Mouse (Mus musculus): ENCODE results near the gene Slc13a1. TPM values are rescaled to one million over a fixed set of nuclear protein-coding genes. Genes with fewer than 3 reads are reported as not detected.
"Not testable (repeated sequence)": the region's sequence is repeated elsewhere in the genome, so short reads cannot be mapped to it uniquely, and the experiment has no call there.

The Slc13a1 gene
- under 1 TPM; 0.18 to 0.46 TPM for total RNA-seq (2021)

GRCm38 (mm10) chr6:24167734-24168327 lies at the start of gene Slc13a1:
TSS of gene Slc13a1 (minus strand) at chr6:24168092.
- DNase-seq (ENCODE audit: low spot score in 2 of 2): no peak
- intact Hi-C loops (cut with DNase I): no loop called here

DNA sequence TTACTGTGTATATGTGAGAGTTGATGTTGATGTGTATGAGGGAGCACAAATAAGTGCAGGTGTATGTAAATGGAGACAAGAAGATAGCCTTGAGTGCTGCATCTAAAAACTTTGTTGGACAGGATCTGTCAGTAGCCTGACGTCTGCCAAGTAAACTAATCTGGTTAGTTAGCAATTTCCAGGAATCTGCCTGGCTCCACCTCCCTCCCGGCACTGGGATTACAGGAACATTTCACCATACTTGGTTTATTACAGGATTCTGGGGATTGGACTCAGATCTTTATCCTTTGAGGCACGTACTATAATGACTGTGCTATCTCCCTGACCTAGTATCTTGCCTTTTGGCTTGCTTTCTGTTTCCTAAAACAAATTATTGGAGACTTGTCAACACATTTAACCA lies 40.0 kb upstream of the Slc13a1 start:
- intact Hi-C loops (cut with DNase I): no loop called here
- DNase-seq (ENCODE audit: low spot score in 2 of 2): no peak

DNA sequence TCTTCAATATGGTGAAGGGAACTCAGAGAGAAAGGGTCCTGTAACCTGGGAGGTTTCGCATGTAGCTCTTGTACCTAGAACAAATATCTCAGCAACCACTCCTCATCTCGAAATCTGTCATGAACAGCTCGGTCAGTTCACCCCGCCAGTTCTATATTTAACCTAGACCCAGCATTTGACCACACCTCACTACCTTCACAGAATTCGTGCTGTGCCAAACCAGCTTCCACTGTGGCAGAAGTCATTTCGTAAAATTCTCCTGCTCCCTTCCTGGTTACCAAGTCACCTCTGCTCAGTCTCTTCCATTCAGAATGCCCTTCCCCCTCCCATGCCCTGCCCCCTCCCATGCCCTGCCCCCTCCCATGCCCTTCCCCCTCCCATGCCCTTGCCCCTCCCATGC lies 34.3 kb upstream of the Slc13a1 start:
- intact Hi-C loops (cut with DNase I): no loop called here
- DNase-seq (ENCODE audit: low spot score in 2 of 2): no peak

GRCm38 (mm10) chr6:24200644-24201484 lies 33.0 kb upstream of the Slc13a1 start:
- DNase-seq (ENCODE audit: low spot score in 2 of 2): no peak
- intact Hi-C loops (cut with DNase I): no loop called here

- DNase-seq (ENCODE audit: low spot score in 2 of 2); intact Hi-C loops (cut with DNase I): not testable (repeated sequence)
These were observed 29.8 kb upstream of the Slc13a1 start for GRCm38 (mm10) chr6:24197501-24198195.

- intact Hi-C loops (cut with DNase I); DNase-seq (ENCODE audit: low spot score in 2 of 2): not testable (repeated sequence)
These were observed 28.5 kb upstream of the Slc13a1 start for GRCm38 (mm10) chr6:24196406-24196805.

DNA sequence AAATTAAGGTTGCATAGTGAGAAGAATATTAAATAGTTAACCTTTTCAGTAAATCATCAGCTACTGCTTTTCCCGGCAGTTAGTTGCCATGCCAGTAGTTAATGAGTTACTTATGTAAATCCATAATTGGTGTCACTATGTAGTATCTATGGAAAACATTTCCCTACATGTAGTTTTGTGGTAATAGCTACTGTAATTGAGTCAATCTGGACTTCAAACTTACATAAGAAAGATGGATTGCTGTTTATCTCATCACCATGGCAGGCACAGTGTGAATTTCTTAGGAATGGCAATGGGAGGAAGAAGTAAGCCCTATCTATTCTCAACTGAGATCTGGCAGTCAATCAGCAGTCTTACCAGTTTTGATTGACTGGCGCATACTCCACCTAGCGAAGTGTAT lies 15.5 kb upstream of the Slc13a1 start:
- intact Hi-C loops (cut with DNase I): no loop called here
- no peak for DNase-seq (ENCODE audit: low spot score in 2 of 2)

DNA sequence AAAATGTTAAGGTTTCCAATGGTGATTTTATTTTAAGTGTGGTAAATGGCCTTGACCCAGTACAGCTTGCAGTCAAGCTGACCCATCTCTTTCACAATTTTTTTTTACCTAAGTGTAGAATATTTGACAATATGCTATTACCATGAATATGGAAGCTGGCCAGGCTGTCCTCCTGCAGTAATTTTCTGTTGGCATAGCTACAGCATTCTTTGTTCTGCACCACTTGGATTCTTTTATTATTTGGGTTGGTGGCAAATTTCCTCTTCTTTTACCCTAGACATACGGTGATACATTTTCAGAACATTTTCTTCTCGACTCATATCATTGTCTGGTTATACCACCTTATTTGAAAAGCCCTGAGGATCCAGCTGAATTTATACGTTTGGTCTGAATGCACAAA lies 7.5 kb upstream of the Slc13a1 start:
- DNase-seq (ENCODE audit: low spot score in 2 of 2): no peak
- intact Hi-C loops (cut with DNase I): no loop called here

DNA sequence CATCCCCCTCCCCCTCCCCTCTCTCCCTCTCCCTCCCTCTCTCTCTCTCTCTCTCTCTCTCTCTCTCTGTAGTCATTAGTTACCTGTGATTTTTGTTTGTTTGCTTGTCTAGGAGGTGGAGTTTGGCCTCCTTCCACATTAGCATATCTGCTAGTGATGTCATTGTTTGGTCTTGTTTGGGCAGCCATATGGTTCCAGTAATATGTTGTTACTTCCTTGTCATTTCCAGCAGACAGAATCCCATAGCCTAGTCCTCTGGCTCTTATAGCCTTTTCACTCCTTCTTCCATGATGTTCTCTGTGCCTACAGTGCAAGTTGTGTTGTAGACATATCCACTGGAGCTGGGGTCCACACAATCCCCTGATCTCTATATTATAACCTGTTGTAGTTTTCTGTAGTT lies 6.1 kb upstream of the Slc13a1 start:
- no peak for DNase-seq (ENCODE audit: low spot score in 2 of 2)
- intact Hi-C loops (cut with DNase I): no loop called here

GRCm38 (mm10) chr6:24172736-24173135 lies 4.8 kb upstream of the Slc13a1 start:
- intact Hi-C loops (cut with DNase I): no loop called here

DNA sequence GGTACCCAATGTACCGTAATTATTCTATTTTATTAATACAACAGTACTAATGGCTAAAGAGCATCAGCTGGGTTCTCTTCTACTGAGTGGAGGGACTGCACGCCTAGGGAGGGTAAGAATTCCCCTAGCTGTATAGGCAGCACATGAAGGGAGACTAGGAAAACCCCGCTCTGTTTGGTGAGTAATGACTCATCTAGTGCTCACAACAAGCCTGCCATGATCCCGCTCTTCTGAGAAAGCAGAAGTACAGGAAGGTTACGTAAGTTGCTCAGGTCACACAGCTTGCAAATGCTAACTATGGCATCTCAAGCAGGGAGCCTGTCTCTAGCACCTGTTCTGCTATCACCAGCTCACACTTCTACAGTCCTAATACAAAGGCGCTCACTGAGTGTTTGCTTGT lies 1.1 kb downstream of the Slc13a1 start:
- peak in 1 of 2 experiments; percentile 44 for DNase-seq (ENCODE audit: low spot score in 2 of 2)
- intact Hi-C loops (cut with DNase I): no loop called here

More at GRCm38 (mm10) chr6:24172736-24173135, 4.8 kb upstream of the Slc13a1 start:
- no peak for DNase-seq (ENCODE audit: low spot score in 2 of 2)

GRCm38 (mm10) chr6:24165249-24165648 lies 2.6 kb downstream of the Slc13a1 start:
- no peak for DNase-seq (ENCODE audit: low spot score in 2 of 2)
- intact Hi-C loops (cut with DNase I): no loop called here

DNA sequence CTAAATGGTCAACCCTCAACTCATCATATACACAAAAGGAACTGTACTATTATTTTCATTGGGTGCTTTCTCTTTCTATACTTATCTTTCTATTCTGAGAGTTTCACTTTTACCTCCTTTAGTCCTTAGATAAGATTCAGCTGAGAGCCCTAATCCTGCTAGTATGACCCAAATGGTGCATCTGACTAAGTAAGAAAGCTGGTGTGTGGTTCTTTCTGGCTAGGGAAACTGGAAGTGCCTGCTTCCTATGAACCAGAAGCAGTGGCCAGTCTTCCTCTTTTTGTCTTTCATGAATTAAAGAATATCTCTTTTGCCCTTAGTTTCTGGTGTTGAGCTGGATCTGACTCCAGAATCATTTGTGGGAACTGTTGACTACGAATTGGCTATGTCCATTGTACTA lies 8.1 kb downstream of the Slc13a1 start:
- DNase-seq (ENCODE audit: low spot score in 2 of 2): no peak
- intact Hi-C loops (cut with DNase I): no loop called here

DNA sequence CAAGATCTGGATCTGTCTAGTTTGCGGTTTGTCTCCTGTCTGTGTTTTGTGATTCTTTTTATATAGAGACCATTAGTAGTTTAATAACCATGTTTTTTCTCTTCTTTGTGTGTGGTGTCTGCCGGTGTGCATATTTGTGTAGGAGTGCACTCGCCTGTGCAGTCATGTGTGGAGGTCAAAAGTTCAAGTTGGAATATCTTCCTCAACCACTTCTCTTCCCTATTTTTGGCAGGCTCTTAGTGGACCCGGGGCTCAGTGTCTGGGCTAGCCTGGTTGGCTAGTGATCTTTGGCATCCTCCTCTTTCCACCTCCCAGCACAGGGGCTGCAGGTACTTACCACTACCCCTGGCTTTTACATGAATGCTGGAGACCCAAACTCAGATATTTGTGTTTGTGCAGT lies 13.0 kb downstream of the Slc13a1 start:
- intact Hi-C loops (cut with DNase I): no loop called here
- no peak for DNase-seq (ENCODE audit: low spot score in 2 of 2)

GRCm38 (mm10) chr6:24132951-24133350 lies 34.9 kb downstream of the Slc13a1 start:
- intact Hi-C loops (cut with DNase I): no loop called here
- peak in 1 of 2 experiments; percentile 80 for DNase-seq (ENCODE audit: low spot score in 2 of 2)

DNA sequence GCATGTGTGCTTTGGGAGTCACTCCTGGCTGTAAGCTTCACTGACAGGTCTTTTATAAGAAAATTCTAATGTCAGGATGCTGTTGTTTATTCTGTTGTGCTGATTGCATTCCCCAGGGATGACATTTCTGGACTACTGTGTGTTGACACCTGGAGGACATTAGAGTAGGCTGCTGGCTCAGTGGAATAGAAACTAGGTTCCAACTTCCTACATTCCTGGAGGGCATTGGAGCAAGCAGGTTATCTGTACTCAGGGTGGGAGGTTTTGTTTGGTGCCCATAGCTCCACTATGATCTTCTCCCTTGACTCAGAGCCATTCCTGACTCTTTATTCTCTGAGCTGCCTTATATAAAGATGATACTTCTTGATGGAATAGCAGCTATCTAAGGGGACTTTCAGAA lies 45.3 kb downstream of the Slc13a1 start:
- intact Hi-C loops (cut with DNase I): no loop called here

DNA sequence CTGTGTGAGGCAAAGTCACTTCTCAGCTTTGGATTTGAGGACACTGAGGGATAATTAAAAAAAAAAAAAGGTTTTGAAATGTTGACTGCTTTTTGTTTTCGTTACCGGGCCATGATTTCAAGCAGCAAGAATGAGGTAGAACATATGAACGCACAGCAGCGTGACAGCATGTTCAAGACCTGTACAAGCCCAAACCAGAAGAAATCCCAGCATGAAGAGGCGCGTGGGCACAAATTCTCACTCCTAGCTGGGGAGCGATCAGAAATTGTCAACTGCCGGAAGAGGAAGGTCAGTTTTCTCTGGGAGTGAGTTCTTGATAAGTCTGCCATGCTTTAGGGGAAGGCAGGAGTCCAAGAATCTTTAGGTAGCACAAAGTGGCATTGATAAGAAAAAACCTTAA lies 56.3 kb downstream of the Slc13a1 start:
- intact Hi-C loops (cut with DNase I): no loop called here
- DNase-seq (ENCODE audit: low spot score in 2 of 2): no peak

More for the DNA sequence above, 45.3 kb downstream of the Slc13a1 start:
- DNase-seq (ENCODE audit: low spot score in 2 of 2): no peak

DNA sequence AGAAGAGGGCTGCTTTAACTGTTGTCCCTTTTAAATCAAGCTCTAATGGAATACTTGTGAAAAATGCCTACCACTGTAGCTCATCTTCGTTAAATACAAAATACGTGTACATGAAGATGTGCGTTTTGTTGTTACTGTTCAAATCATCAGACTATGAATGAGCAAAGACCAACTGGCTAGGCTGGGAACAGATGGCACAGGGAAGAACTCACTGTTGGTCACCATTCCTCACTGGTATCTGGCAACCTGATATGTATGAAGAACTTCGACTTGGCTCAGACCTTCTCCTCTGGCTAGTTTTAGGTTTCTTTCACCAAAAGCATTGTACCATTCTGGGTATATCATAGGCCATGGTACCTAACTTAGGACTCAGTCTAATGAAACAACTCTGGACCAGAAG lies 59.4 kb downstream of the Slc13a1 start:
- intact Hi-C loops (cut with DNase I): no loop called here
- DNase-seq (ENCODE audit: low spot score in 2 of 2): no peak

DNA sequence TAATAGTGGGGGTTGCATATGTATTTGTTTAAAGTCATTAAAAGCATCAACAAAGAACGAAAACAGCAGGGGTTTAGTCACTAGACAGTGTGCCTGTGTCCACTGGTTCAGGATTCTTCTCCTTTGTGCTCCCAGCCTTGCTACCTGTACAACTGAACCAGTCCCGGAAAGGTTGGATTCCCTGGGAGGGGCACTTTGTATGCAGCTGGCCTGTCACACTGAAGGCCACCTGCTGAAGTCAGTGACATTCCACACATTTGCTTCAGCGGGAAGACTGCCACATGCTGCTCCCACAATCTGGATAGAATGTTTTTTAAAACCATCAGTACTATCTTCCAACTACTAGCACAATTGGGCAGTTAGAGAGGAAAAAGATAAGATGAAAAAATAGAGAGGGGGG lies 61.7 kb downstream of the Slc13a1 start:
- DNase-seq (ENCODE audit: low spot score in 2 of 2): no peak

GRCm38 (mm10) chr6:24105681-24106080 lies 62.2 kb downstream of the Slc13a1 start:
- DNase-seq (ENCODE audit: low spot score in 2 of 2): no peak
- intact Hi-C loops (cut with DNase I): no loop called here

More for the DNA sequence above, 61.7 kb downstream of the Slc13a1 start:
- intact Hi-C loops (cut with DNase I): no loop called here

DNA sequence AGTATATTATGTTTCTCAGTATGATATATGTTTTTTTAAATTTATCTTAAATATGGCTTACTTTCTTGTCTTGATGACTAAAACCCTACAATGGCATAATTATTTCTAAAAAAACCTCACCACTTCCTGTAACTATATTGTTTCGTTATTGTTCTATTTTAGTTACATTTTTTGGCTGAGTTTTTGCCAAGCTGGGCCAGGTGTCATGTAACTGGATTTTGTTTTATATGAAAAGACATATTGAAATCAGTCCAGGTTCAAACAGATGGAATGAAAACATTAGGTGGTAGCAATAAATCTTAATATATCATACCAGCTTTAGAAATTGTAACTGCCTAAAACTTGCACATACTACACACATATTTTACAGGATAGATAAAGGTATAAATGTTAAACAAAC lies 66.6 kb downstream of the Slc13a1 start:
- intact Hi-C loops (cut with DNase I): no loop called here
- DNase-seq (ENCODE audit: low spot score in 2 of 2): no peak

Data from left cerebral cortex, postnatal 25 days (tissue).